Comparison of ENCODE assay signal across 17 mouse cellular contexts in the genomic region with DNA sequence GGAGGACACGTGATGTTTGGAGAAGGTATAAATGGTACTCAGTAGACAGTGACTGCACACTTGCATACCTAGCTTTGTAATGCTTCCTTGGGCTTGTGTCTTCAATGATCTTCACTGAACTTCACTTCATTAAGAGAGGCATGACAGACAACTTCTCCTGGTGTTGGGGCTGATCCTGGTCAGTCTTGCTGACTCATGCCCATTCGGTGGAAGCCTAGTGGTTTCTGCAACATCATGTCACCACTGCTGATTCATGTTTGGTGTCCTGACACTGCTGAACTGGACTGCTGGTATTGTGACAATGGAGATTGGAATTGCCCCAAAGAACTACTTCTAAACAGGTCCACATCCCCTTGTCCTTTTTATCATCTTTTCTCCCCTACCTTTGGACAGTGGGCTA.
"Had no signal": no experiment of that assay in that cellular context is flagged by ENCODE, and none has a peak within 500 bp of the region (broad histone marks: within the 10 kb centered on the region; RNA-seq: fewer than 3 reads in every experiment).

No protein-coding gene starts in this region.

- H3K27ac ChIP-seq: liver, embryonic 15.5 days; midbrain, embryonic 10.5 days; midbrain, embryonic 12.5 days; neural tube, embryonic 12.5 days; stomach, embryonic 15.5 days; stomach, postnatal 0 days had no signal

- ATAC-seq: midbrain, embryonic 16.5 days had no signal

- H3K27me3 ChIP-seq: liver, embryonic 15.5 days; neural tube, embryonic 12.5 days; stomach, embryonic 15.5 days had no signal

- H3K4me2 ChIP-seq: liver, embryonic 15.5 days; lung, embryonic 14.5 days; midbrain, embryonic 12.5 days; neural tube, embryonic 12.5 days; stomach, embryonic 15.5 days had no signal

- H3K9me3 ChIP-seq: liver, embryonic 15.5 days; midbrain, embryonic 10.5 days; midbrain, embryonic 12.5 days; neural tube, embryonic 12.5 days; stomach, embryonic 15.5 days had no signal

- H3K4me3 ChIP-seq: liver, embryonic 15.5 days; midbrain, embryonic 10.5 days; midbrain, embryonic 12.5 days; myocyte; neural tube, embryonic 12.5 days; stomach, embryonic 15.5 days had no signal

- DNase-seq: lung, adult 18-20 months; lung, embryonic 14.5 days; lung, postnatal 10 days; lung, postnatal 4 days; midbrain, embryonic 14.5 days; right cerebral cortex, postnatal 14 days; thymus, adult 2 months; thymus, postnatal 25 days; thymus, postnatal 4 days had no signal

- H3K9ac ChIP-seq: liver, embryonic 15.5 days; lung, embryonic 14.5 days; midbrain, embryonic 12.5 days; neural tube, embryonic 12.5 days; stomach, embryonic 15.5 days had no signal

- H3K36me3 ChIP-seq: liver, embryonic 15.5 days; midbrain, embryonic 10.5 days; midbrain, embryonic 12.5 days; neural tube, embryonic 12.5 days; stomach, embryonic 15.5 days had no signal
